Mouse (Mus musculus) urinary bladder, postnatal 14 days (tissue): ENCODE measurements around the gene Rabggtb.
A peak's percentile ranks its signal among the peaks of the same experiment; 100 is the strongest.

Experiments used
- DNase-seq: peaks from one replicate; pipeline ENCODE4 v3.0.0; 2021; ENCODE audit warnings: low spot score

Rabggtb gene

GRCm38 (mm10) chr3:153917200-153917599 is 4.4 kb upstream of the Rabggtb start:
- DNase-seq, result peak; percentile 47

- no peak for DNase-seq
These were observed 868 bp upstream of the Rabggtb start for GRCm38 (mm10) chr3:153913510-153914243.

- no peak for DNase-seq
These were observed 848 bp downstream of the Rabggtb start for GRCm38 (mm10) chr3:153911882-153912440.

GRCm38 (mm10) chr3:153911197-153911881 is 1.5 kb downstream of the Rabggtb start:
- DNase-seq, result peak; percentile 41

GRCm38 (mm10) chr3:153910489-153910888 is 2.3 kb downstream of the Rabggtb start:
- DNase-seq, result no peak

- no peak for DNase-seq
These were observed 3.9 kb downstream of the Rabggtb start for GRCm38 (mm10) chr3:153908919-153909318.

- DNase-seq, result no peak
These were observed 6.5 kb downstream of the Rabggtb start, which contains the start of gene Msh4 for GRCm38 (mm10) chr3:153906136-153906871. TSS of gene Msh4 (minus strand) at chr3:153906138.

DNA sequence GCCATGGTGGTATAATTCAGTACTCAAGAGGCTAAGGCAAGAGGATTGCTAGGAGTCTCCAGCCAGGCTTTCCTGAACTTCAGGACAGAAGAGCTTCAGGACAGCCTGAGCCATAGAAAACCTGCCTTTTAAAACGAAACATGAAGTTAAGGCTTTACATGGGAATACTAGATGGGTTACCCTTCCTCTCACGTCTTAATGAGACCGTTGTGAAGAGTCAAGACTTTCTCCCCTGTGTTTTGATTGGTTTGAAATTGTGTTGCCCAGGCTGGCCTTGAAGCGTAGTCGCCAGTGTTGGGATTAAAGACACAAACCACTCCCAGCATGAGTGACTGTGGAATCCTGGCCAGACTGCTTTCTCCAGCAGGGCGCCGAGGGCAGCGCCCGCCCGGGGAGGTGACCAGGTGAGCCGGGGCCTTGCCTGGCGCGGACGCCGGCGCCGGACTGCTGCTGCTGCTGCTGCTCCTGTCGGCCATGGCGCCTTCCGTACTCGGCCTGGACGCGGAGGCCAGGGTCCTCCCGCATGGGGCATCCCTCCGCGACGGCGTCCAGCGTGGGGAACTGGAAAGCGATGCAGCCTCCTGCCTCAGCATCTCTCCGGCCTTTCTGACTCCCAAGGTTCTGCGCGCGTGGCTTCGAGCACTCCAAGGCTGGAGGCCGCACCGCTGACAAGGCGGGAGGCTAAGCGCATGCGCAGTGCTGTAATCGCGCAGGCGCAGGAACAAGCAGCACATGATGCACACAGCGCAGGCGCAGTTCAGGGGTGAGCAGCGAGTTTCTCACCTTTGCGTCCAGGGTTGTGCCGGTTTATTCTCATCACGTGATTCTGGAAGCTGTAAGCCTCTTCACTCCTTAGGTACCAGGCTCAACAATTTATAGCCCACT is 7.3 kb downstream of the Rabggtb start:
- no peak for DNase-seq

DNA sequence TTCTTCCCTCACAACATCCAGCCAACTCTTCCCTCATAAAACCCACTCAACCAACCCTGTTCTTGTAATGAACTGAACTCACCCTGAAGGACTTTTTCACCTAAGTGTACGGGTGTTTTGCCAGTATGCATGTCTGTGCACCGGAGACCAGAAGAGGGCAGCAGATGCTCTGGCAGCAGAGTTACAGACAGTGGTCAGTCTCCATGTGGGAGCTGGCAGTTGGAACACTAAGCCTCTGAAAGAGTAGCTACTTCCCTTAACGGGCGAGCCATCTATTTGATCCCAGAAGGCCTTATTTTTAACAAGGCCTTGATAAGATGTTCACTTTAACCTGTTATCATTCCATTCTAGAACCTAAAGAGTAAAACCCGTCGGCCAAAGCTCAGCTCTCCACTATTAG is 8.2 kb downstream of the Rabggtb start:
- peak; percentile 44 for DNase-seq

- no peak for DNase-seq
These were observed 10.2 kb downstream of the Rabggtb start for GRCm38 (mm10) chr3:153902595-153902994.

GRCm38 (mm10) chr3:153901904-153902303 is 10.9 kb downstream of the Rabggtb start:
- no peak for DNase-seq

GRCm38 (mm10) chr3:153897216-153897615 is 15.6 kb downstream of the Rabggtb start:
- DNase-seq, result no peak

DNA sequence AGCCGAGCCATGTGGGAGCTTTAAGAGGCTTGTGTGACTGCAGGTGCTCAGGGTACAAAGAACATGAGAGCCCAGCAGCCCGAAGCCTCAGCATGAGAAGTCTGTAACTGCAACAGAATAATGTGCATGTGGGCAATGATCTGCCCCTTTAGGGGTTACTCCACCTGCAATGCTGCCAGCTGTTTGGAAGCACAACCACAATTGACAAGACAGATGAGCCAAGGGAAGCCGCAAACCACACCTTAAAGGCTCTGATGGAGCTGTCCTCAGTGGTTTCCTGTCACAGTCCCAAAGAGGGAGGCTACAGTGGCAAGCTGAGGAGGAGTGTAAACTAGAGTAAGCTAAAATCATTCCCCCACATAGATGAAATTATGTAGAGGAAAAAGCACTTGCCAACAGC is 17.4 kb downstream of the Rabggtb start:
- DNase-seq, result no peak

- no peak for DNase-seq
These were observed 23.5 kb downstream of the Rabggtb start for GRCm38 (mm10) chr3:153889188-153889781.

DNA sequence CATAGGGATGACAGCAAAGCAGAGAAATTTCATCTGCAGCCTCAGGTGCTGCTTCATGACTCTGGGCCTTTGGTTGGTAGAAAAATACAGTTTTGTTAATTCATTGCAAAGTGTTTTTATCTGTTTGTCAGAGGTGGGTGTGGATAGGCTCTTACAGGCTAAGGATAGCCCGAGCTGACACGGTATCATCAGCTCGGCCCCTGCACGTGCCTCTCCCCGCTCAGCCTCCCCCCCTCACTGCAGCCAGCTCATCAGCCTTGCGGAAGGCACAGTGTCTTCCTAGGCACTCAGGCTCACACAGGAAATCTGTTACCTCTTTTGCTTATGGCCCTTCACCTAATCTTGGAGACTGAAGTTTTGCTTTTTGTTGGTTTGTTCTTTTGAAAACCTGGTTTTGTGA is 24.7 kb downstream of the Rabggtb start:
- DNase-seq, result no peak

DNA sequence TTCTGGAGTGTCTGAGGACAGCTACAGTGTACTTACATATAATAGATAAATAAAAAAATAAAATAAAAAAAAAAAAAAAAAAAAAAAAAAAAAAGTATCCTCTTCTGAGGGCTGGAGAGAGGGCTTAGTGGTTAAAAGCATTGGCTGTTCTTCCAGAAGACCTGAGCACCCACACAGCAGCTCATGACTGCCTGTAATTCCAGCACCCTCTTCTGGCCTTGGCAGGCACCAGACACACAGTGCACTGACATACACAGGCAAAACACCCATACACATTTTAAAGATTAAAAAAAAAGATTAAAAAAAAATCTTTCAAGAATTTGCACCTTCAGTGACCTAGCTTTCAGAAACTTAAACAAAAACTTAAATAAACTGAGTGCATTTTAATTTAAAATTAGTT is 26.5 kb downstream of the Rabggtb start:
- no peak for DNase-seq

DNA sequence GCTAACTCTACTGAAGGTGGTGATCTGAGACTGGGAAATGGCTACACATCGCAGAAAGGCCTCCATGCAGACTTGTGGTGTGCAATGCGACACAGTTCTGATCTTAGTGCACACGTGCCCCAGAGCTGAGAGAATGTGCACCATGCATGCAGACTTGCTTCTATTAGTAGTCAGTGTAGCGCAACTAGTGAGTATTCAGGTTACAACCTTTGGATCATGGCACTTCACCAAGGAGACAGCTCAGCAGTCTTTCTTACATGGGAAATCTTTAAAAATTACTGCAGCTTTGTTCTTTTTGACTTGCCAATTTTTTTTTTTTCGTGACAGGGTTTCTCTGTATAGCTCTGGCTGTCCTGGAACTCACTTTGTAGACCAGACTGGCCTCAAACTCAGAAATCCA is 41.4 kb downstream of the Rabggtb start:
- no peak for DNase-seq

DNA sequence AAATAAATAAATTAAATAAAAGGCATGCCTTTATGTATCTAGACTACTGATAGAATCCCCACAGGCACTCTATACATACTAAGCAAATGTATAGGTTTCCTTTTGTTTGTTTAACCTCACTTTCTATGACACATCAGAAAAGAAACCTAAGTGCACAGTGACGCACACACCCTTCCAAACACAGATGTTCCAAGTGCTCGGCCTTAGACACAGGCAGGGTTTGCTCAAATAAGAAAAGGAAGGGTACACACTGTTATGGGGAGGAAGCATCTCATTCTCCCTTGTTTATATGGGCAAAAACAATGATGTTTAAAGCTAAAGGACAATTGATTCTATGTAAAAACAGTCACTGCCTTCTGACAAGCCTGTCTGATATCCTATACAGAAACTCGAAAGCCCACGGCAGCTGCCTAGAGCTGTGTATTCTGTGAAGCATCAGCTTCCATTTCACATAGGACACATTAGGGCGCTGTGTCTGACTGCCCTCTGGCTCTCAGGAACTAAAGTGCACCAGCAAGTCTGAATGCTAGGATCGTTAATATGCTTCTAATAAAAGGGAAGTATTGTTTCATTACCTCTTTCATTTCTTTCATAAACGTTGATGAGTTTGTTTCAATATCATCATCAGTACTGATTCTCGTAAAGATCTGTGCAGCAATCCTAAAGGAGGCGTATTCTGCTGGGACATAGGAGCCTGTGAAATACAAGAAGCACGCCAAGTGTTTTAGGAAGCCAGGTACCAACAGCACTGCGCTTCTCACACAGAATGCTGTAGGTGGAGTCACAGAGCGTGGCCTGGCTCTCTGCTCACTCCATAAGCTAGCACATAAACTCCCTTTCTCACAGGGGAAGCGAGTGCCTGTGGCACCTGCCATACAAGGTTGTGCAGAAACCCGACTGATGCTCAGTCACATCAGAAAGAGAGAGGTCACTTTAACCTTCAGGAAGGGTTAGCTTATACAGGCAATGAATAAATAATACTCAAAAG is 45.4 kb downstream of the Rabggtb start:
- DNase-seq, result no peak

- no peak for DNase-seq
These were observed 48.0 kb downstream of the Rabggtb start for GRCm38 (mm10) chr3:153864636-153865429.
